Mouse (Mus musculus): ENCODE data around the gene Caskin1. TPM values are rescaled to one million over a fixed set of nuclear protein-coding genes. Genes with fewer than 3 reads are reported as not detected.

The Caskin1 gene
- polyA plus RNA-seq, 2 experiments = 0.08 to 0.09 TPM

- peaks cover 3 to 15% of the 10 kb centered on the region in 2 experiments; a peak in 3 of 4 replicates for H3K4me1 ChIP-seq (replicated peaks; ENCODE audit: control insufficient read depth in 2 of 2, insufficient read depth in 2 of 2, low read length in 1 of 2)
- no peak for TF ChIP-seq EP300 (IDR thresholded peaks at IDR 0.05; ENCODE audit: low read depth)
- no peak for TF ChIP-seq CTCF (IDR thresholded peaks at IDR 0.05; ENCODE audit: low read depth)
- ATAC-seq (ENCODE audit: insufficient read depth) = no peak
- WGBS (ENCODE audit: insufficient replicate concordance) = 11% methylated on average over 1 of the region's 1 CpGs
- no peaks in the 10 kb centered on the region for H3K9me3 ChIP-seq (ENCODE audit: control insufficient read depth, low read length)
- peak overlapping the region; percentile 57 for H3K27ac ChIP-seq
- no peaks in the 10 kb centered on the region for H3K27me3 ChIP-seq (ENCODE audit: control insufficient read depth, insufficient read depth, low read length)
- H3K4me2 ChIP-seq (ENCODE audit: low read depth) = peak overlapping the region; percentile 88
- H3K4me3 ChIP-seq (ENCODE audit: insufficient read depth in 1 of 2, low read depth in 2 of 2, low read length in 2 of 2) = peak overlapping the region; percentile 14 to 72; a peak in 3 of 4 replicates
- no peak for DNase-seq (ENCODE audit: low read depth in 3 of 3, low spot score in 3 of 3)
- peaks cover 22% of the 10 kb centered on the region for H3K36me3 ChIP-seq (replicated peaks; ENCODE audit: control insufficient read depth, insufficient read depth, low read depth)
- H3K9ac ChIP-seq (replicated peaks) = peak overlapping the region; percentile 63
Observed at GRCm38 (mm10) chr17:24479431-24479830, 9.0 kb upstream of the Caskin1 start.

DNA sequence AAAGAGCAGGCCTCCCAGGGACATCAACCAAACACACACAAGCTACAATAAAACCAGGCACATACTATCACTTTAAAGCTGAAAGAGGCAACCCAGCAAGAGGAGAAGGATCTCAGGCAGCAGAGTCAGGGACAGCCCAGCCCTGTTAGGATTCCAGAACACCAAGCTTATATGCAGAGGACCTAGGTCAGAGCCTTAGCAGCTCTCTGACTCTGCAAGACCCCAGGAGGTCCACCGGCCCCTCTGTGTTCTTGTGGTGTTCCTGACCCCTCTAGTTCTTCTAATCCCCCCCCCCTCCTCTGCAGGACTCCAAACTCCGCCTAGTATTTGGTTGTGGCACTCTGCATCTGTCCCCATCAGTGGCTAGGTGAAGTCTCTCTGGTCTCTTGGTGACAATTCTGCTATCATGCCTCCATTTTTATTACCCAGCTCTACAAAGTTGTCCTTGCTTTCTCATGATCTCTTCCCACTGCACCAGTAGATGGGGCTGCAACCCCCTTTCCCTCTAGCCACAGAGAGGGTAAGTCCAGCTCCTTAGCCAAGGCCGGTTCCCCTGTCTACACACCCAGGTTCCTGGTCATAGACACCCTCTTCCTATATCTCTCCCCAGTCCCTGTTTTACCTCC, 8.1 kb upstream of the Caskin1 start:
- TF ChIP-seq CTCF (IDR thresholded peaks at IDR 0.05; ENCODE audit: low read depth) (peak; percentile 41), EP300 (IDR thresholded peaks at IDR 0.05; ENCODE audit: low read depth) (no peak)
- H3K9me3 ChIP-seq (ENCODE audit: control insufficient read depth, low read length) = no peaks in the 10 kb centered on the region
- no peak overlapping the region; the same call in 1 of the 2 replicates for H3K27ac ChIP-seq
- no peaks in the 10 kb centered on the region for H3K27me3 ChIP-seq (ENCODE audit: control insufficient read depth, insufficient read depth, low read length)
- peak overlapping the region; percentile 13; the same call in 1 of the 2 replicates for H3K9ac ChIP-seq (replicated peaks)
- WGBS (ENCODE audit: insufficient replicate concordance) = 44% methylated on average over 3 of the region's 3 CpGs
- no peak for ATAC-seq (ENCODE audit: insufficient read depth)
- no peak overlapping the region for H3K4me3 ChIP-seq (ENCODE audit: insufficient read depth in 1 of 2, low read depth in 2 of 2, low read length in 2 of 2)
- DNase-seq (ENCODE audit: low read depth in 3 of 3, low spot score in 3 of 3) = no peak
- peak overlapping the region; percentile 88 for H3K4me2 ChIP-seq (ENCODE audit: low read depth)
- H3K4me1 ChIP-seq (replicated peaks; ENCODE audit: control insufficient read depth in 2 of 2, insufficient read depth in 2 of 2, low read length in 1 of 2) = peaks cover 3 to 15% of the 10 kb centered on the region in 2 experiments; a peak in 3 of 4 replicates
- H3K36me3 ChIP-seq (replicated peaks; ENCODE audit: control insufficient read depth, insufficient read depth, low read depth) = peaks cover 17% of the 10 kb centered on the region

DNA sequence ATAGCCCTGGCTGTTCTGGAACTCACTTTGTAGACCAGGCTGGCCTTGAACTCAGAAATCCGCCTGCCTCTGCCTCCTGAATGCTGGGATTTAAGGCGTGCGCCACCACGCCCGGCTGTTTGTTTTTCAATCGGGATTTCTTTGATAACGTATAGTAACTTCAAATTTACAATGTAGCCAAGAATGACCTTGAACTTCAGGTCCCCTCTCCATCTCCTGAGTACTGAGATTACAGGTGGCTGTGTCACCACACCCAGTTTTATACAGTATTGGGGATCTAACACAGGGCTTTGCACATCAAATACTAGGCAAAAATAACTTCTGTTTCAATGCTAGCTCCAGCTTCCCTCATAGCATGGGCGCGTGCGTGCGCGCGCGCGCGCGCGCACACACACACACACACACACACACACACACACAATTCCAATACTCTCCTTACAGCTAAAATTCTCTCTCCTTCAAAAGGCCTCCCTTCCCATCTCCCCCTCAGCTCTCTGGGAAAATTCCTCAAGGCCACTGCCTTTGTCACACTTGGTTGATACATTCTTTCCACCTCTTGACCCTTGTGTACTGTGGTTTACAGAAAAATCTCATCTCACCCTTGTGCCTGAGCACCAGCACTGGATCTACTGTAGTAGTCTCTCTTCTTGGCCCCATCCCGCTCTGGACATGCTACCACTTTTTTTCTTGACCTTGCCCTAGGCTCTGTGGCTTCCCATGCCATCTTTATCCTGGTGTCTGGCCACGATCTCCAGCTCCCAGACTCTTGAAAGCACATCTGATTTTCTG, 7.2 kb upstream of the Caskin1 start:
- H3K4me3 ChIP-seq (ENCODE audit: insufficient read depth in 1 of 2, low read depth in 2 of 2, low read length in 2 of 2) = no peak overlapping the region
- WGBS (ENCODE audit: insufficient replicate concordance) = 87% methylated on average over 20 of the region's 20 CpGs
- no peaks in the 10 kb centered on the region for H3K27me3 ChIP-seq (ENCODE audit: control insufficient read depth, insufficient read depth, low read length)
- H3K27ac ChIP-seq = no peak overlapping the region
- DNase-seq (ENCODE audit: low read depth in 3 of 3, low spot score in 3 of 3) (no peak), ATAC-seq (ENCODE audit: insufficient read depth) (no peak)
- H3K9me3 ChIP-seq (ENCODE audit: control insufficient read depth, low read length) = no peaks in the 10 kb centered on the region
- H3K4me1 ChIP-seq (replicated peaks; ENCODE audit: control insufficient read depth in 2 of 2, insufficient read depth in 2 of 2, low read length in 1 of 2) = peaks cover 3 to 15% of the 10 kb centered on the region in 2 experiments; a peak in 3 of 4 replicates
- H3K9ac ChIP-seq (replicated peaks) = no peak overlapping the region
- TF ChIP-seq CTCF (IDR thresholded peaks at IDR 0.05; ENCODE audit: low read depth) (no peak), EP300 (IDR thresholded peaks at IDR 0.05; ENCODE audit: low read depth) (no peak)
- H3K36me3 ChIP-seq (replicated peaks; ENCODE audit: control insufficient read depth, insufficient read depth, low read depth) = peaks cover 10% of the 10 kb centered on the region
- no peak overlapping the region for H3K4me2 ChIP-seq (ENCODE audit: low read depth)

DNA sequence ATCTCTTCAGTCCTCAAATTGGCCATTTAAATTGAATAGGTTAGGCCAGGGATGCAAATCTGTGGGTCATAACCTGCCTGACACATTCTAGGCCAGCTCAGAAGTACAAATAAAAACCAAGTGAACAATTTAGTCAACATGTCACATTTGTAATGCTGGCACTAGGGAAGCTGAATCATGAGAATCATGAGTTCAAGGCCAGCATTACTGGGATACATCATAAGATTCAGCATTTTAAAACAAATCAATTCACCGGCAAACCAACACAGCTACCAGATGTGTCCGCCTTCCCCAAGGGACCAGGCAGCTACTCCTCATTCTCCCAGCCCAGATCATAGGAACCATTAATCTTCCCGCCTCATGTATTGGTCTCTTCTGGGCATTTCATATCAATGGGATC, 4.9 kb upstream of the Caskin1 start:
- TF ChIP-seq EP300 (IDR thresholded peaks at IDR 0.05; ENCODE audit: low read depth) (no peak), CTCF (IDR thresholded peaks at IDR 0.05; ENCODE audit: low read depth) (no peak)
- H3K27ac ChIP-seq = no peak overlapping the region
- H3K9ac ChIP-seq (replicated peaks) = no peak overlapping the region
- H3K27me3 ChIP-seq (ENCODE audit: control insufficient read depth, insufficient read depth, low read length) = peaks cover 20% of the 10 kb centered on the region
- H3K4me3 ChIP-seq (ENCODE audit: insufficient read depth in 1 of 2, low read depth in 2 of 2, low read length in 2 of 2) = no peak overlapping the region
- no peak for ATAC-seq (ENCODE audit: insufficient read depth)
- DNase-seq (ENCODE audit: low read depth in 3 of 3, low spot score in 3 of 3) = no peak
- no peak overlapping the region for H3K4me2 ChIP-seq (ENCODE audit: low read depth)
- H3K9me3 ChIP-seq (ENCODE audit: control insufficient read depth, low read length) = no peaks in the 10 kb centered on the region
- H3K4me1 ChIP-seq (replicated peaks; ENCODE audit: control insufficient read depth in 2 of 2, insufficient read depth in 2 of 2, low read length in 1 of 2) = peaks cover 0 to 9% of the 10 kb centered on the region in 2 experiments; a peak in 3 of 4 replicates
- H3K36me3 ChIP-seq (replicated peaks; ENCODE audit: control insufficient read depth, insufficient read depth, low read depth) = no peaks in the 10 kb centered on the region
- 79% methylated on average over 3 of the region's 3 CpGs for WGBS (ENCODE audit: insufficient replicate concordance)

Measured in liver, embryonic 14.5 days (tissue).